Mouse (Mus musculus): ENCODE results near the gene E2f1.

The E2f1 gene

DNA sequence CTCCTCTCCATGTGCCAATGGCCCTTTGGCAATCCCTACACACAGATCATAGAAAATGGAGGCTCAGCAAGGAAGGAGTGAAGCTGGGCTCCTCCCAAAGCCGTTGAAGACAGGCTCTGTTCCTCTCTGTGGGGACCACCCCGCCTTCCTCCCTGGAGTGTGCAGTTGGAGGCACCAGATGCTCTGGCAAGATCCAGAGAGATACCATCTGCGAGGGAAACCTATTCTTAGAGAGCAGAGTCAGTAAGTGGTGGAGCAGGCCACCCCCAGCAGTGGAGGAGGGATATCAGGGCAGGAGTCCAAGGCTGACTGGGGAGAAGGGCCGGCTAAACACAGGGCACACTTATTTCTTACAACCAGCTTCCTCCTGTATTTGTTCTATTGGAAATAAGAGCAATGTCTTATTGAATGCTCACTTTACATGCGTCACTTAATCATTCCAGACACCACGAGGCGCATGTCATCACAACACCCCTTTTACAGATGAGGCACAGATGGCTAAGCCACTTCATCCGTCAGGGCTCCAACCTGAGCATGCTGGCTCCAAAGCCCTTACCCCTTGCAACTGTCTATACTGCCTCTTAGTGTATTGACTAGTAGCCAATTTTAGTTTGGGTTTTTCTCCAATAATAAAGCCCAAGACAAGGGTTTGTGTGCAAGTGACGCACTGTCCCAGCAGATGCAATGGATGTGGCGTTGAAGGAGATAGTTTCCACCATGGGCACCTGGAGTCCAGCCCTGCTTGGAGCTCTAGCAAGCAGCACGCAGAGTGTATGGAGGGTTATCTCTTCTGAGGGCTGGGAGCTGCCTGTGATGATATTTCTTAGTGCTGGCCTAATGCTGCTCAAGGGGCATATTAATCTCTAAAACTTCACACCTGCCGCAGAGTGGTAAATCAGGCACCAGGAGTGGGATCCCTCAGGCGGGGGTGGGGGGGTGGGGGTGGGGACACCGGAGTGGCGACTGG is 14.5 kb upstream of the E2f1 start:
- no peak for DNase-seq (ENCODE audit: low spot score)

DNA sequence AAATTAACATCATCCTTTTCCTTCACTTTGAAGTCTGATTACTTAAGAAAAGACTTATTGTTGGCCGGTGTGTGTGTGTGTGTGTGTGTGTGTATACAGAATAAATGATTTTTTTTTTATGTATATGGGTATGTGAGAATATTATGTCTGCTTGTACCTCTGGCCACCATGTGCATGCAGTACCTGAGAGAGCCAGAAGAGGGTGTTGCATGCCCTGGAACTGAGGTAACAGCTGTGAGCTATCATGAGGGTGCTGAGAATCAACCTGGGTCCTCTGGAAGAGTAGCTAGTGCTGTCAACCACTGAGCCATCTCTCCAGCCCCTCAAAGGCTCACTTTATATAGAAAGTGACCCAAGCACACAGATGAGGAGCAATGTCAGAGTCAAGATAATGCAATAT is 11.7 kb upstream of the E2f1 start:
- DNase-seq (ENCODE audit: low spot score), result no peak

GRCm38 (mm10) chr2:154580586-154580985 is 10.9 kb upstream of the E2f1 start:
- no peak for DNase-seq (ENCODE audit: low spot score)

DNA sequence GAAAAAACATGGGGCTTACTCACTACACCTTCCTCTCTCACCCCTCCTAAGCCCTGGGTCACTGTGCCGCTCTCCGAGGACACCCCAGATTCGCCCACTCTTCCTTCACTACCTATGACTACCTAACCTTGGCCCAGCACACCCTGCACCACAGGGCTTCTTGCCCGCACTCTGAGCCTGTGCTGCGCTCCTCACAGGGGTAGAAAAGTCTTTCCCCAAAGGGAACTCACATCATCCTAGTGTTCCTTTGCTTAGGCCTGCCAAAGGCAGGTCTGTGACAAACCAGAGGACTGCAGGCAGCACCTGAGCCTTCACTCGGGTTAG is 8.0 kb upstream of the E2f1 start:
- DNase-seq (ENCODE audit: low spot score), result no peak

- no peak for DNase-seq (ENCODE audit: low spot score)
These were observed 7.4 kb upstream of the E2f1 start for GRCm38 (mm10) chr2:154576876-154577743.

DNA sequence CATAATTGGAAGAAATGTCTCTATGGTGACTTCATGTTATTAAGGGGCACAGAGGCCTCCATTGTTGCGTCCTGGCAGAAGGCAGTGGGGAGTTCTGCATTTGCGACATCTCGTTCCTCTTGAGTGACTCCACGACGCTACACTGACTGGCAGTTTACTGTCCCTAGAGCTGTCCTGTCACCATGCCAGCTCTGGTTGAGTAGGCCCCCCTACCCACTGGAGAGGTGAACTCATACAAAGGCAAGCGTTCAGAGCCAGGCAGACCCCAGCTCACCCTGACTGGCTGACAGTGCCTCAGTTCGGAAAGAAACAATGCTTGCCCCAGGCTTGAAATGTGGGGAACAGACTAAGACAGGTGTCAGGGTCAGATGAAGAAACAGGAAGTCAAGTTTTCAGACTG is 4.6 kb upstream of the E2f1 start:
- no peak for DNase-seq (ENCODE audit: low spot score)

- DNase-seq (ENCODE audit: low spot score), result no peak
These were observed 3.3 kb upstream of the E2f1 start for GRCm38 (mm10) chr2:154572996-154573395.

GRCm38 (mm10) chr2:154571976-154572375 is 2.3 kb upstream of the E2f1 start:
- no peak for DNase-seq (ENCODE audit: low spot score)

DNA sequence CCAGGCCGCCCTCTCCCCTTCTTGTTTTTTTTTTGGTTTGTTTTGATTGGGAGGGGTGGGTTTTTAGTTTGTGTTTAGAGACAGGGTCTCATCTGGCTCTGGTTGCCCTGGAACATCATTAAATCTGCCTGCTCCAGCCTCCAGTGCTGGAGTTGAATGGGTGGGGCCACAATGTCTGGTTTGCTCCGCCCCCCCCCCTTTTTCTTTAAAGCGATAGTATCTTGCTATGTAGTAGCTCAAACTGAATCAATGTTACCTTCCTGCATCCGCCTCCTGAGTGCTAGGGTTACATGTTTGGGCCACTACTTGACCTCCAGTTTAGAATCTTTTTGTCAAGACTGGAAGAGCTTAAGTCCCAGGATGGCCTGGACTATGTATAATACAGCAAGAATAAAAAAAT is 1.6 kb upstream of the E2f1 start:
- DNase-seq (ENCODE audit: low spot score), result no peak

GRCm38 (mm10) chr2:154570666-154571065 is 974 bp upstream of the E2f1 start:
- DNase-seq (ENCODE audit: low spot score), result no peak

DNA sequence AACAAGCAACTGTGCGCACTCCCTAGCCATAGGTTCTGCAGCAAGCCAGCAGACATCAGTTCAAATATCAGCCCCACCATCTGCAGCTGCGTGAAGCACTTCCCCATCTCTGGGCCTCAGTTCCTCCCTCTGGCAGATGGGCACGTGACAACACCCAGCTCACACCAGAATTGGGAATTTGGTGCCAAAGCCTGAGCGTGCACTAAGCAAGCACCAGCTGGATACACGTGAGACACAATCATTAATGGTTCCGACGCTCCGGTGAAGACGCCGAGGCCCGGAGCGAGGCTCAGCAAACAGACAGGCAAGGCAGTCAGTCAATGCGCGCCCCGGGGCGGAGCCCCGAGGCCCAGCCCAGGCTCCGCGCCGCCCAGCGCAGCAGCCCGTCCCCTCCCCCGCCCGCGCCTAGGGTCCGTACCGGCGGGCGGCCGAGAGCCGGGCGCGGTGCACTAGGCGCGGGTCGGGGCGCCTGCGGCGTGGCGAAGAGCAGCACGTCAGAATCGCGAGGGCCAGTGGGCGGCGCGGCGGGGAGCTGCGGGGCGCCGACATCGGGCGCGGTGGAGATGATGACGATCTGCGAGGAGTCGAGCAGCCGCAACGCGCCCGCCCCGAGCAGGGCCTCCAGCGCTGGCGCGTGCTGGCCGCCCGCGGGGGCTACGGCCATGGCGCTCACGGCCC is 482 bp downstream of the E2f1 start:
- DNase-seq (ENCODE audit: low spot score), result no peak

DNA sequence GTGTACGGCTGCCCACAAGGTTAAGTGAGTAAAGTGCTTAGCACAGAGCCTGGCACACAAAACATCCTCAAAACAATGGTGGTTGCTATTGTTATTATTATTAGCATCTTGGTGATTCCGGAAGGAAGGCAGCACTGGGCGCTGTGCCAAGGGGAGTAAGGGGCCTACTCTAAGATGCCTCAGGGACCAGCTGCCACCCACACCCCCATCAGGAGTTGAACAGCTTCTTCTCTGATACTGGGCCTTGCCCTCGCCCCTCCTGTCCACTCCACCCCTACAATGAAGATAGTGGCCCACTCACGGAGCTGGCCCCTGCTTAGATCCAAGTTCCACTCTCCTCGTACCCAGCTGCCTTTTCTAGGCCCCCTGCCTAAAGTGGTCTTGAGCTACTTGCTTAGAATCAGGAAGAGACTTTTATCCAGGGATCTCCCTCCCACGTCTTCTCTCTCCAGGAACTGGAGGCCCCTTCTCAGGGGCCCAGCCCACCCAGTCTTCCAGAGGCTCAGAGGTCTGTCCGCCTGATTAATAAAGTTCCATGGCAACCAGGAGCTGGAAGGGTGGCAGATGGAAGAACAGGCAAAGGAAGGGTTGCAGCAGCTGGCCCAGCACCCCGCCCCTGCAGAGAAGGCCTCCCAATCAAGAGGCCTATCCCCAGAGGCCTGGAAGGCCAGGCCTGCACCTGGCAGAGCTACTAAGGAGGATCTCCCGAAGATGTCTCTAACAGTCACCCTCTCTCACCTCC is 1.2 kb downstream of the E2f1 start:
- DNase-seq (ENCODE audit: low spot score), result no peak

GRCm38 (mm10) chr2:154567766-154568165 is 1.9 kb downstream of the E2f1 start:
- no peak for DNase-seq (ENCODE audit: low spot score)

GRCm38 (mm10) chr2:154566641-154567040 is 3.1 kb downstream of the E2f1 start:
- DNase-seq (ENCODE audit: low spot score), result no peak

GRCm38 (mm10) chr2:154565562-154565961 is 4.1 kb downstream of the E2f1 start:
- DNase-seq (ENCODE audit: low spot score), result no peak

GRCm38 (mm10) chr2:154563612-154564170 is 6.0 kb downstream of the E2f1 start:
- no peak for DNase-seq (ENCODE audit: low spot score)

DNA sequence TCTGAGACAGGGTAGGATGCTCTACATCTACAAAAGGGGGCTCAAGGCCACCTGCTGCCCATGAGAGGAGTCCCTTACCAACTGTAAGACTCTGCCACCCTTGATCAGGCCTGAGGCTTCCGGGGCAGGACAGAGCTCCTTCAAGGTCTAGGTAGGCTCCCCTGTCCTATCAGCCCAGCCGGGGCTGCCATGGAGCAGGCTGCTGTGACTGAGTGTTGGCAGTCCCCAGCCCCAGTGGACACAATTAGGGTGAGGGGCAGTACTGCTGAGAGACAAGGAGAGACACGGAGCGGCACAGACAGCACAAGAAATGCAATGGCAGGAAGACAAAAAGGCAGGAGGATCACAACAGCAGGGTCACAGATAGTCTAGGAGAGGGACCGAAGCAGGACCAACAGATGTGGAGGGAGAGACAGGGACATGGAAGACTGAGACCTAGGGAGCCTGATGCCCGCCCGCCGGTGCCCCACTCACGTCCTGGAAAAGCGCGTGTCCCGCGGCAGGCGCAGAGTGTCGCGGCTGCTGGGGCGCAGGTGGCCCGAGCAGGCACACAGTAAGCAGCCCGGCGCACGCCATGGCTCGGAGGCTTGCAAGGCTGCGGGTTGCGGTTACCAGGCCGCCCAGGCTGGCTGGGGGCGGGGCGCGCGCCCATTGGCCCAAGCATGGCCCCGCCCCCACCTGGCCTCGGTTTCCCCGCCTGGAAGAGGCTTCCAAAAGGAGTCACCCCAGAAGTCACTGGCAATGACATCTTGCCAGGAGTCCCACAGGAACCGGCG is 11.2 kb downstream of the E2f1 start, which contains the start of gene Necab3:
TSS of gene Necab3 (minus strand) at position 627 of the 776 bp plus-strand sequence.
- DNase-seq (ENCODE audit: low spot score), result no peak

GRCm38 (mm10) chr2:154557184-154557832 is 12.4 kb downstream of the E2f1 start:
- DNase-seq (ENCODE audit: low spot score), result peak; percentile 25

DNA sequence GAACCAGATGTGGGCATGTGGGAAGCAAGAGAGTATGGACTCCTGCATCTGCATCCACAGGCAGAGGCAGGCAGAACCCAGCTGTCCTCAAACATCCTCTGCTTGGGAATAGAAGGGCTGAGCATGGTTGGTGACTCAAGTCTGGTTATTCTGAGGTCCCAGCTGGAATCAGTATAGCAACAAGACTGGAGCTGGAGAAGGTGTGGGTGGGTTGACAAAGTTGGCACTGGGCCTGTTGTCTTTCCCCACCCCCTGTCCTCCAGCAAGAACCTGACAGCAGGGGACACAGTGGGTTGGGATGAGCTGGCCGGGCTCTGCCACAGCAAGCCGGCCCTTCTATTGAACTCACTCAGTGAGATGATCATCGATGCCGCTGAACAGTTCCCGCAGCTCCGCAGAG is 14.5 kb downstream of the E2f1 start:
- DNase-seq (ENCODE audit: low spot score), result no peak

DNA sequence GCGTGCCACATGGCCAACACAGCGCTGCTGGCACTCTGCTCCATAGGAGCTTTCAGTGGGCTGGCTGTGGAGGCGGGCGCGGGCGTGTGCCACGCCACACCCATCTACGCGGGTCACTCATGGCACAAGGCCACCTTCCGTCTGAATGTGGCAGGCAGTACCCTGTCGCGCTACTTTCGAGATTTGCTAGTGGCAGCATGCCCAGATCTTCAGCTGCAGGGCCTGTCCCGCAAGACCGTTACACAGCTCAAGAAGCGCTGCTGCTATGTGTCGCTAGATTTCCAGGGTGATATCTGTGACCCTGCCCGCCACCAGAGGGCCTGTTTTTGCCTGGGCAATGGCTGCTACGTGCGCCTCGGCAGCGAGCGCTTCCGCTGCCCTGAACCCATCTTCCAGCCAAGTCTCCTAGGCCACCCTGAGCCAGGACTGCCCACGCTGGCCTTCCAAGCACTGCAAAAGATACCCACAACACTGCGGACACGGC is 17.2 kb downstream of the E2f1 start:
- DNase-seq (ENCODE audit: low spot score), result peak; percentile 47

All from ovary, adult 18-20 months (tissue).